Mouse (Mus musculus) lung, adult 2 months (tissue): ENCODE data around the gene Grb14. TPM values are rescaled to one million over a fixed set of nuclear protein-coding genes. Genes with fewer than 3 reads are reported as not detected.

Experiments
- DNase-seq: peaks from one replicate; pipeline ENCODE4 v3.0.0; 2022
- H3K4me1 ChIP-seq: fragments of 200-500 bp; 2 replicates; pipeline ENCODE4 v1.6.1; 2011; ENCODE audit warnings: low read length; ENCODE audit not compliant: control insufficient read depth, insufficient read depth
- H3K4me3 ChIP-seq: fragments of 200-500 bp; replicated peaks from 2 replicates; pipeline ENCODE3; 2011; ENCODE audit warnings: low read depth, mild to moderate bottlenecking, control low read depth, low read length; ENCODE audit errors: extremely low read depth
- CTCF ChIP-seq: fragments of 200-500 bp; IDR thresholded peaks from 2 replicates; pipeline ENCODE4 v1.5.1; 2011; ENCODE audit warnings: mild to moderate bottlenecking, low read length, control low read depth; ENCODE audit not compliant: insufficient read depth
- POLR2A ChIP-seq: fragments of 200-500 bp; IDR thresholded peaks from 2 replicates; pipeline ENCODE4 v1.6.1; 2011; ENCODE audit warnings: low read depth, mild to moderate bottlenecking, control low read depth, low read length, borderline replicate concordance; ENCODE audit errors: extremely low read depth
- WGBS: fragments of 180-500 bp; shearing (Covaris S2); methylation state at CpG from one replicate; pipeline ENCODE4 v1.1.7; 2018; 5-methylcytosine and 5-hydroxymethylcytosine counted together
- polyA plus RNA-seq: library from polyadenylated mRNA; depleted of rRNA; stranded (reverse); fragments of >200 nt; gene quantifications from 2 replicates; pipeline ENCODE4 v1.2.3, GENCODE M21; 2012

The Grb14 gene
- polyA plus RNA-seq, 1 experiment, result 32.5 TPM

- DNase-seq, result no peak
- H3K4me3 ChIP-seq, result peak overlapping the region; percentile 96
- TF ChIP-seq POLR2A, result no peak
- TF ChIP-seq CTCF, result no peak
- H3K4me1 ChIP-seq, result 0 out of 2 replicates have a peak, but pooled peaks cover 5% of the 10 kb centered on the region
- WGBS, result 16% methylated on average over 15 of the region's 15 CpGs
Measured at GRCm38 (mm10) chr2:65021691-65022362, 3.0 kb downstream of the Grb14 start.

GRCm38 (mm10) chr2:65017375-65017774 lies 7.4 kb downstream of the Grb14 start:
- TF ChIP-seq CTCF (no peak), POLR2A (no peak)
- no peak overlapping the region for H3K4me3 ChIP-seq

DNA sequence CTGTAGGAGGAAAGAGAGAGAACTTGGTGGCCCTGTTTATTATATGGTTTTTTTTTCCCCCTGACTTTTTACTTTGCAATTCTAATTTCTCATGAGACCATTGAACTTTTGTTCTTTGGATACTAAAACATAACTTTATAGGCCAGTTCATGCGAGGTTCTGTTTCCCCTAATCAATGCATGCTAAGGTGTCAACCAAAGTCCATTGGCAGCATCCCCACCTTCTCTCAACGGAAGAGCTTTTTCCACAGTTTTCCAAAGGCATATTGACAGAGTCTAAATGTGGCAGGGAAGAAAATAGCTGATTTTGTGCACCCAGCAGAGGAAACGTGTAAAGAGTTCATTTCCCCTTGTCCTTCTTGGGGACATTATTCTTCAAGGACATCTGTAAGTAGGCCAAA lies 10.2 kb downstream of the Grb14 start:
- 80% methylated on average over 3 of the region's 3 CpGs for whole genome bisulfite sequencing
- TF ChIP-seq CTCF (no peak), POLR2A (no peak)
- DNase-seq, result no peak
- Histone ChIP-seq H3K4me3 (no peak overlapping the region), H3K4me1 (0 out of 2 replicates have a peak, but pooled peaks cover 3% of the 10 kb centered on the region)

More at GRCm38 (mm10) chr2:65017375-65017774, 7.4 kb downstream of the Grb14 start:
- H3K4me1 ChIP-seq, result 0 out of 2 replicates have a peak, but pooled peaks cover 5% of the 10 kb centered on the region
- no peak for DNase-seq
- WGBS, result 77% methylated on average over 2 of the region's 2 CpGs

GRCm38 (mm10) chr2:65010105-65010504 lies 14.7 kb downstream of the Grb14 start:
- WGBS, result 56% methylated on average over 3 of the region's 3 CpGs
- DNase-seq, result no peak
- no peak overlapping the region for H3K4me3 ChIP-seq
- TF ChIP-seq CTCF, result no peak
- TF ChIP-seq POLR2A, result no peak
- H3K4me1 ChIP-seq, result no peaks in the 10 kb centered on the region; the same call in none of the 2 replicates

GRCm38 (mm10) chr2:65007396-65007795 lies 17.4 kb downstream of the Grb14 start:
- 56% methylated on average over 2 of the region's 2 CpGs for WGBS
- DNase-seq, result no peak
- TF ChIP-seq POLR2A, result no peak
- TF ChIP-seq CTCF, result no peak
- H3K4me1 ChIP-seq, result no peaks in the 10 kb centered on the region; the same call in none of the 2 replicates
- H3K4me3 ChIP-seq, result no peak overlapping the region

- H3K4me1 ChIP-seq, result no peaks in the 10 kb centered on the region; the same call in none of the 2 replicates
- TF ChIP-seq POLR2A (no peak), CTCF (no peak)
- DNase-seq, result no peak
- H3K4me3 ChIP-seq, result no peak overlapping the region
Measured at GRCm38 (mm10) chr2:65005044-65005443, 19.7 kb downstream of the Grb14 start.

- DNase-seq, result no peak
Measured at GRCm38 (mm10) chr2:65003433-65003832, 21.4 kb downstream of the Grb14 start.

GRCm38 (mm10) chr2:65002631-65003030 lies 22.2 kb downstream of the Grb14 start:
- WGBS, result 86% methylated on average over 3 of the region's 3 CpGs

More at GRCm38 (mm10) chr2:65003433-65003832, 21.4 kb downstream of the Grb14 start:
- H3K4me1 ChIP-seq, result no peaks in the 10 kb centered on the region; the same call in none of the 2 replicates
- 60% methylated on average over 2 of the region's 2 CpGs for WGBS
- no peak overlapping the region for H3K4me3 ChIP-seq
- TF ChIP-seq POLR2A (no peak), CTCF (no peak)

DNA sequence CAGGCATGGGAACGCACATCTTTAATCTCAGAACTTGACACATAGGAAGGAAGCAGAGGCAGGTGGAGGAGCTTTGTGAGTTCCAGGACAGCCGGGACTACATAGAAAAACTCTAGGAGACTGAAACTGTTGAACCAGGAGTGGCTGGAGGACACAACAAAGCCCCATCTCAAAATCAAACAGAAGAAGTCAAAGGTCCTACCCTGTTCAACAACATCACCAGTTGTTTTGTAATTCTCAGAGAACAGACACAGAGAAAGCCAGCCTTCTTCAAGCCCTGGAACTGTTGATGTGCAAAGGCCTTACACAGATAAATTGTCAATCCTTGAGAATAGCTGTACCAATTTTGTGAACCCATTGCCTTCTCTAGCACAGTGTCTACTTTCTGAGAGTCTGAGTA lies 29.7 kb downstream of the Grb14 start:
- TF ChIP-seq POLR2A, result no peak
- no peak for TF ChIP-seq CTCF
- Histone ChIP-seq H3K4me3 (no peak overlapping the region), H3K4me1 (no peaks in the 10 kb centered on the region)
- 81% methylated on average over 2 of the region's 2 CpGs for WGBS
- no peak for DNase-seq

More at GRCm38 (mm10) chr2:65002631-65003030, 22.2 kb downstream of the Grb14 start:
- no peaks in the 10 kb centered on the region; the same call in none of the 2 replicates for H3K4me1 ChIP-seq
- no peak overlapping the region for H3K4me3 ChIP-seq
- no peak for TF ChIP-seq POLR2A
- TF ChIP-seq CTCF, result no peak
- no peak for DNase-seq
